Mouse (Mus musculus) lung, embryonic 15.5 days (tissue): ENCODE data around the gene Rapgef2. TPM values are rescaled to one million over a fixed set of nuclear protein-coding genes. Genes with fewer than 3 reads are reported as not detected.

Experiments used
- ATAC-seq: fragments of 200-750 bp; cut with Nextera tagmentation; 2 replicates; pipeline ENCODE4 v1.8.0; 2017; ENCODE audit warnings: moderate number of reproducible peaks, borderline replicate concordance; ENCODE audit not compliant: low FRiP score, low TSS enrichment; ENCODE audit errors: extremely low read depth
- H3K27ac ChIP-seq: fragments of 300-500 bp; sonication (generic); 2 replicates; pipeline ENCODE4 v1.5.1; 2015; ENCODE audit warnings: moderate library complexity, mild to moderate bottlenecking, inconsistent platforms
- H3K27me3 ChIP-seq: fragments of 300-500 bp; sonication (generic); 2 replicates; pipeline ENCODE4 v1.6.1; 2015; ENCODE audit warnings: inconsistent platforms
- H3K36me3 ChIP-seq: fragments of 300-500 bp; sonication (generic); 2 replicates; pipeline ENCODE4 v1.6.1; 2015; ENCODE audit warnings: inconsistent platforms
- H3K4me1 ChIP-seq: fragments of 300-500 bp; sonication (generic); 2 replicates; pipeline ENCODE4 v1.6.1; 2015; ENCODE audit warnings: inconsistent platforms
- H3K4me2 ChIP-seq: fragments of 300-500 bp; sonication (generic); 2 replicates; pipeline ENCODE4 v1.6.1; 2015; ENCODE audit warnings: inconsistent platforms, mild to moderate bottlenecking, moderate library complexity
- H3K4me3 ChIP-seq: fragments of 300-500 bp; sonication (generic); 2 replicates; pipeline ENCODE4 v1.5.1; 2015; ENCODE audit warnings: mild to moderate bottlenecking, inconsistent platforms
- H3K9ac ChIP-seq: fragments of 300-500 bp; sonication (generic); 2 replicates; pipeline ENCODE4 v1.6.1; 2015; ENCODE audit warnings: inconsistent platforms
- H3K9me3 ChIP-seq: fragments of 300-500 bp; sonication (generic); 2 replicates; pipeline ENCODE4 v1.6.1; 2016; ENCODE audit warnings: inconsistent platforms
- WGBS: fragments of 180-500 bp; shearing (Covaris S2); methylation state at CpG from one replicate; pipeline ENCODE4 v1.1.7; 2015; 5-methylcytosine and 5-hydroxymethylcytosine counted together
- polyA plus RNA-seq: library from polyadenylated mRNA; unstranded; fragments of >200 nt; fragmentation: Nextera tagmentation; extraction: Ambion mirVana; gene quantifications from 2 replicates; pipeline ENCODE4 v1.2.1, GENCODE M21; 2015

Rapgef2 gene
- polyA plus RNA-seq, 1 experiment from 2014 or later, result 6.2 TPM

GRCm38 (mm10) chr3:79296586-79296985 is 10.3 kb upstream of the Rapgef2 start:
- H3K9ac ChIP-seq, result no peak overlapping the region
- no peak overlapping the region for H3K27ac ChIP-seq
- H3K27me3 ChIP-seq, result no peaks in the 10 kb centered on the region
- H3K9me3 ChIP-seq, result no peaks in the 10 kb centered on the region
- no peak overlapping the region for H3K4me2 ChIP-seq
- 84% methylated on average over 3 of the region's 3 CpGs for WGBS
- H3K4me3 ChIP-seq, result no peak overlapping the region
- peaks cover 33% of the 10 kb centered on the region for H3K4me1 ChIP-seq
- no peak for ATAC-seq
- H3K36me3 ChIP-seq, result no peaks in the 10 kb centered on the region

DNA sequence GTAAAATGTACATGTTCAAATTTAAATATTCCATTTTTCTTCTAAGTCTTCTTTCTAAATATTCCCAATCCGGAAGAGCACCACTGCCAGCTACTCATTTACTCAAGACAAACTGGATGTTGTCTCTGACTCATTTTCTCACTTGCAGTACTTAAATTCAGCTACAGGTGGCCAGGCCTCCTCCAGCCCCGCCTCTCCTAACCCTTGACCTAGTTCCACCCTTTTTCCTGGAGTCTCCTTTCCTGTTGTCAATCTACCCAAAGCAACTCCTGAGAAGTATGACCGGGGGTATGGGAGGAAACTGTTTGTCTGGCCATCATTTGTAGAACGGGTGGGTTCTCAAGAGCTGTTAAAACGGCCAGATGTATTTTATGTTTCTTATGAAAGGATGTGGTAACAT is 9.7 kb upstream of the Rapgef2 start:
- H3K27ac ChIP-seq, result 0 out of 2 replicates have a peak overlapping the region, but pooled peaks have one; percentile 31
- H3K9ac ChIP-seq, result no peak overlapping the region
- peaks cover 33% of the 10 kb centered on the region for H3K4me1 ChIP-seq
- H3K4me3 ChIP-seq, result no peak overlapping the region
- ATAC-seq, result no peak
- no peaks in the 10 kb centered on the region for H3K9me3 ChIP-seq
- no peak overlapping the region for H3K4me2 ChIP-seq
- 57% methylated on average over 5 of the region's 5 CpGs for WGBS
- no peaks in the 10 kb centered on the region for H3K27me3 ChIP-seq
- no peaks in the 10 kb centered on the region for H3K36me3 ChIP-seq

DNA sequence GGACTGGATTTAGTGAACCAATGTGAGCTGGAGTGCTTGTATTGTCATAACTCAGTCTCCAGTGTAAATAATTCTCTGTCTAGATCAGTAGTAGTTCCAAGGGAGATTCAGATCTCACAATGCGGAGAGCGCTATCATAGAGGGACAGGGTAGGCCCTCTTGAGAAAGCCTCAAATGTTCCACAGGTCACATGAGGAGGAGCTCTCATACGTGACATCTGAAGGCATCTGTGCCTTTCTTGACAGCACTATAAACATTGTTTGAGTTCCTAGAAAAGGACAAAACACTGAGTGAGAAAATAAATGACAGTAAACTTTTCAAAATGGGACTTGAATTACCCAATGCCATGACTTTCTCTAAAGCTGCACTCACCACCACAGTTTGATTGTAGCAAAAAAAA is 8.4 kb upstream of the Rapgef2 start:
- H3K9ac ChIP-seq, result no peak overlapping the region
- peak overlapping the region; percentile 31; the same call in 1 of the 2 replicates for H3K27ac ChIP-seq
- H3K4me1 ChIP-seq, result peaks cover 33% of the 10 kb centered on the region
- H3K9me3 ChIP-seq, result no peaks in the 10 kb centered on the region
- no peaks in the 10 kb centered on the region for H3K36me3 ChIP-seq
- H3K4me3 ChIP-seq, result no peak overlapping the region
- no peak overlapping the region for H3K4me2 ChIP-seq
- ATAC-seq, result peak; percentile 66; the same call in 1 of the 2 replicates
- H3K27me3 ChIP-seq, result no peaks in the 10 kb centered on the region
- 64% methylated on average over 3 of the region's 3 CpGs for WGBS

DNA sequence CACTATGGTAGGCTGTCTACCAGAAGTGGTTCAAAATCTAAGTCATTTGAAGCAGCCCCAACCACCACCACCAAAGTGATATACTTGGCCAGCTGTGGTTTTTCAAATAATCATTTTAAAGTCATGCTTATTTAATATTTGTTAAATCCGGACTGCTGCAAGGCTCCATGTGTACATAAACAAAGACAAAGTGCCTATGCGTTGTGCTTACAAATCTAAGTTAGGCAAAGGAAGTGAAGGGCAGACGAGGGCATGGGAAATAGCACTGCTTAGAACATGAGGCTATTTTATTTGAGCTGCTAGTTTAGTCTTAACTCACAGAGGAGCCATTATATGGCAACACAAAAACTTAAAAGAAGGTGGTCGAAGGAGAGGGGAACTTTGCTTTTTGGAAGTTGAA is 6.7 kb upstream of the Rapgef2 start:
- Histone ChIP-seq H3K4me1 (peaks cover 36% of the 10 kb centered on the region), H3K9ac (no peak overlapping the region), H3K36me3 (no peaks in the 10 kb centered on the region), H3K4me2 (no peak overlapping the region), H3K4me3 (no peak overlapping the region), H3K27me3 (no peaks in the 10 kb centered on the region), H3K27ac (peak overlapping the region; percentile 63; the same call in 1 of the 2 replicates), H3K9me3 (no peaks in the 10 kb centered on the region)
- WGBS, result 31% methylated on average over 4 of the region's 4 CpGs
- peak; percentile 53; the same call in 1 of the 2 replicates for ATAC-seq

GRCm38 (mm10) chr3:79289050-79289449 is 2.7 kb upstream of the Rapgef2 start:
- Histone ChIP-seq H3K4me3 (no peak overlapping the region), H3K9me3 (no peaks in the 10 kb centered on the region), H3K36me3 (no peaks in the 10 kb centered on the region), H3K4me2 (no peak overlapping the region), H3K9ac (no peak overlapping the region), H3K4me1 (peaks cover 32% of the 10 kb centered on the region), H3K27me3 (no peaks in the 10 kb centered on the region), H3K27ac (no peak overlapping the region)
- ATAC-seq, result no peak
- 82% methylated on average over 3 of the region's 3 CpGs for WGBS

GRCm38 (mm10) chr3:79287699-79288458 is 1.6 kb upstream of the Rapgef2 start:
- peak overlapping the region; percentile 45 for H3K27ac ChIP-seq
- H3K27me3 ChIP-seq, result no peaks in the 10 kb centered on the region
- ATAC-seq, result no peak
- peak overlapping the region; percentile 91 for H3K4me3 ChIP-seq
- H3K9ac ChIP-seq, result peak overlapping the region; percentile 88
- no peaks in the 10 kb centered on the region for H3K36me3 ChIP-seq
- 9% methylated on average over 17 of the region's 17 CpGs for WGBS
- peak overlapping the region; percentile 77 for H3K4me2 ChIP-seq
- peaks cover 31% of the 10 kb centered on the region for H3K4me1 ChIP-seq
- no peaks in the 10 kb centered on the region for H3K9me3 ChIP-seq

- WGBS, result 0% methylated on average over 48 of the region's 60 CpGs
- peak; percentile 97 for ATAC-seq
- peak overlapping the region; percentile 91 for H3K4me3 ChIP-seq
Observed at GRCm38 (mm10) chr3:79287108-79287576, 825 bp upstream of the Rapgef2 start.

GRCm38 (mm10) chr3:79286031-79286375 is 314 bp downstream of the Rapgef2 start:
- Histone ChIP-seq H3K27ac (peak overlapping the region; percentile 98), H3K9me3 (no peaks in the 10 kb centered on the region), H3K27me3 (no peaks in the 10 kb centered on the region), H3K9ac (peak overlapping the region; percentile 88), H3K36me3 (no peaks in the 10 kb centered on the region), H3K4me3 (peak overlapping the region; percentile 91), H3K4me1 (peaks cover 31% of the 10 kb centered on the region), H3K4me2 (peak overlapping the region; percentile 77)
- no peak; the same call in 1 of the 2 replicates for ATAC-seq
- 0% methylated on average over 10 of the region's 10 CpGs for WGBS

More at GRCm38 (mm10) chr3:79287108-79287576, 825 bp upstream of the Rapgef2 start:
- H3K4me1 ChIP-seq, result peaks cover 31% of the 10 kb centered on the region
- no peaks in the 10 kb centered on the region for H3K9me3 ChIP-seq
- no peaks in the 10 kb centered on the region for H3K36me3 ChIP-seq
- peak overlapping the region; percentile 98 for H3K27ac ChIP-seq
- peak overlapping the region; percentile 88 for H3K9ac ChIP-seq
- H3K4me2 ChIP-seq, result peak overlapping the region; percentile 77
- no peaks in the 10 kb centered on the region for H3K27me3 ChIP-seq

GRCm38 (mm10) chr3:79285097-79285675 is 1.1 kb downstream of the Rapgef2 start:
- Histone ChIP-seq H3K36me3 (no peaks in the 10 kb centered on the region), H3K9ac (peak overlapping the region; percentile 88), H3K27ac (no peak overlapping the region), H3K4me1 (peaks cover 34% of the 10 kb centered on the region), H3K27me3 (no peaks in the 10 kb centered on the region), H3K4me2 (peak overlapping the region; percentile 77), H3K4me3 (peak overlapping the region; percentile 91), H3K9me3 (no peaks in the 10 kb centered on the region)
- 36% methylated on average over 13 of the region's 13 CpGs for WGBS
- ATAC-seq, result no peak

GRCm38 (mm10) chr3:79283976-79284375 is 2.3 kb downstream of the Rapgef2 start:
- H3K36me3 ChIP-seq, result no peaks in the 10 kb centered on the region
- peak overlapping the region; percentile 77; the same call in 1 of the 2 replicates for H3K4me2 ChIP-seq
- ATAC-seq, result no peak
- no peak overlapping the region for H3K27ac ChIP-seq
- H3K9ac ChIP-seq, result no peak overlapping the region
- H3K9me3 ChIP-seq, result no peaks in the 10 kb centered on the region
- H3K27me3 ChIP-seq, result no peaks in the 10 kb centered on the region
- WGBS, result 68% methylated on average over 3 of the region's 3 CpGs
- H3K4me3 ChIP-seq, result no peak overlapping the region
- peaks cover 34% of the 10 kb centered on the region for H3K4me1 ChIP-seq

DNA sequence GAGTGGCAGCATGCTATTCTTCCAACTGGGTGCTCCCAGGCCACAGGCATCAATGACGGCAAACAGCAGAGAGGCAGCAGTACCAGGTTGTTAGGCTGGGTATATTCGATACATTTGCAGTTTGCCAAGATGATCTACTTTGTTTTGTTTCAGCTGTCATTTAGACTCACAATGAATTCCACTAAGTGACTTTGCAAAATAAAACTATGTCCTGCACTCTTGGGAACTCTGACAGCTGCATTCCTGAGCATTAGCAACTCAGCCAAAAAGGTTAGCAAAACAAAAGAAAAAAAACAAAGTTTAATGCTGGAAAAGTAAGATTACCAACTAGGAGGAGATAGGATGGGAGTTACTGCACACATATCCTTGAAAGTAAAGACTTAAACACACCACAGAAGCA is 3.3 kb downstream of the Rapgef2 start:
- H3K4me2 ChIP-seq, result no peak overlapping the region
- WGBS, result 41% methylated on average over 2 of the region's 2 CpGs
- no peak overlapping the region for H3K9ac ChIP-seq
- no peak overlapping the region for H3K4me3 ChIP-seq
- no peaks in the 10 kb centered on the region for H3K9me3 ChIP-seq
- H3K27me3 ChIP-seq, result no peaks in the 10 kb centered on the region
- H3K4me1 ChIP-seq, result peaks cover 33% of the 10 kb centered on the region
- no peaks in the 10 kb centered on the region for H3K36me3 ChIP-seq
- no peak overlapping the region for H3K27ac ChIP-seq
- ATAC-seq, result no peak
